Mouse (Mus musculus) embryonic facial prominence, embryonic 13.5 days (tissue): ENCODE measurements at regions not wholly inside any gene's neighbourhood (a gene's known extent, or its start where the extent isn't known, plus 50 kb on each side); places are given as distances from the start of the nearest gene placed in this dataset.
A peak's percentile ranks its signal among the peaks of the same experiment; 100 is the strongest.

Experiments
- ATAC-seq: fragments of 200-750 bp; cut with Nextera tagmentation; 2 replicates; pipeline ENCODE4 v1.8.0; 2017; ENCODE audit warnings: low read depth; ENCODE audit not compliant: insufficient number of reproducible peaks, insufficient read depth, low FRiP score, low TSS enrichment
- H3K27ac ChIP-seq: fragments of 300-500 bp; sonication (generic); 2 replicates; pipeline ENCODE4 v1.5.1; 2015; ENCODE audit warnings: moderate library complexity, mild to moderate bottlenecking, inconsistent platforms
- H3K27me3 ChIP-seq: fragments of 300-500 bp; sonication (generic); 2 replicates; pipeline ENCODE4 v1.6.1; 2015; ENCODE audit warnings: mild to moderate bottlenecking, inconsistent platforms
- H3K36me3 ChIP-seq: fragments of 300-500 bp; sonication (generic); 2 replicates; pipeline ENCODE4 v1.6.1; 2015; ENCODE audit warnings: mild to moderate bottlenecking, inconsistent platforms
- H3K4me1 ChIP-seq: fragments of 300-500 bp; sonication (generic); 2 replicates; pipeline ENCODE4 v1.6.1; 2015; ENCODE audit warnings: inconsistent platforms
- H3K4me2 ChIP-seq: fragments of 300-500 bp; sonication (generic); 2 replicates; pipeline ENCODE4 v1.6.1; 2015; ENCODE audit warnings: moderate library complexity, mild to moderate bottlenecking, inconsistent platforms
- H3K4me3 ChIP-seq: fragments of 300-500 bp; sonication (generic); 2 replicates; pipeline ENCODE4 v1.5.1; 2015; ENCODE audit warnings: mild to moderate bottlenecking, inconsistent platforms
- H3K9ac ChIP-seq: fragments of 300-500 bp; sonication (generic); 2 replicates; pipeline ENCODE4 v1.6.1; 2015; ENCODE audit warnings: mild to moderate bottlenecking, inconsistent platforms
- H3K9me3 ChIP-seq: fragments of 300-500 bp; sonication (generic); 2 replicates; pipeline ENCODE4 v1.6.1; 2016; ENCODE audit warnings: inconsistent platforms
- WGBS: fragments of 180-500 bp; shearing (Covaris S2); methylation state at CpG from one replicate; pipeline ENCODE4 v1.1.7; 2015; ENCODE audit warnings: mixed read lengths; 5-methylcytosine and 5-hydroxymethylcytosine counted together

- Histone ChIP-seq H3K4me1 (no peaks in the 10 kb centered on the region), H3K9me3 (no peaks in the 10 kb centered on the region), H3K27ac (no peak overlapping the region), H3K4me3 (no peak overlapping the region), H3K9ac (no peak overlapping the region), H3K4me2 (no peak overlapping the region), H3K36me3 (no peaks in the 10 kb centered on the region), H3K27me3 (no peaks in the 10 kb centered on the region)
- ATAC-seq: no peak
- 65% methylated on average over 7 of the region's 7 CpGs for WGBS
Observed at GRCm38 (mm10) chr6:107386094-107386678, 143.4 kb upstream of the Lrrn1 start.

GRCm38 (mm10) chr6:107389892-107390291, 139.7 kb upstream of the Lrrn1 start:
- Histone ChIP-seq H3K9me3 (no peaks in the 10 kb centered on the region), H3K4me1 (no peaks in the 10 kb centered on the region), H3K36me3 (no peaks in the 10 kb centered on the region), H3K4me3 (no peak overlapping the region), H3K4me2 (no peak overlapping the region), H3K9ac (no peak overlapping the region), H3K27ac (no peak overlapping the region), H3K27me3 (no peaks in the 10 kb centered on the region)
- ATAC-seq: 0 out of 2 replicates have a peak, but pooled peaks have one; percentile 20
- WGBS: 56% methylated on average over 3 of the region's 3 CpGs

- Histone ChIP-seq H3K4me1 (no peaks in the 10 kb centered on the region), H3K4me3 (no peak overlapping the region), H3K27ac (no peak overlapping the region), H3K36me3 (no peaks in the 10 kb centered on the region), H3K4me2 (no peak overlapping the region), H3K27me3 (no peaks in the 10 kb centered on the region), H3K9ac (no peak overlapping the region), H3K9me3 (no peaks in the 10 kb centered on the region)
- ATAC-seq: no peak
- WGBS: 80% methylated on average over 2 of the region's 2 CpGs
Observed at GRCm38 (mm10) chr6:107394611-107395010, 135.0 kb upstream of the Lrrn1 start.

GRCm38 (mm10) chr6:107415766-107416165, 113.8 kb upstream of the Lrrn1 start:
- Histone ChIP-seq H3K9me3 (no peaks in the 10 kb centered on the region), H3K27ac (no peak overlapping the region), H3K27me3 (no peaks in the 10 kb centered on the region), H3K4me2 (no peak overlapping the region), H3K36me3 (no peaks in the 10 kb centered on the region), H3K9ac (no peak overlapping the region), H3K4me3 (no peak overlapping the region), H3K4me1 (no peaks in the 10 kb centered on the region)
- ATAC-seq: no peak
- WGBS: 62% methylated on average over 4 of the region's 4 CpGs

GRCm38 (mm10) chr6:107422091-107422490, 107.5 kb upstream of the Lrrn1 start:
- Histone ChIP-seq H3K4me2 (no peak overlapping the region), H3K36me3 (no peaks in the 10 kb centered on the region), H3K27me3 (no peaks in the 10 kb centered on the region), H3K9ac (no peak overlapping the region), H3K4me3 (no peak overlapping the region), H3K4me1 (no peaks in the 10 kb centered on the region), H3K27ac (no peak overlapping the region), H3K9me3 (no peaks in the 10 kb centered on the region)
- 45% methylated on average over 3 of the region's 3 CpGs for WGBS
- no peak for ATAC-seq

- 86% methylated on average over 3 of the region's 3 CpGs for WGBS
- H3K27ac ChIP-seq: no peak overlapping the region
- H3K36me3 ChIP-seq: no peaks in the 10 kb centered on the region
Observed at GRCm38 (mm10) chr6:107426529-107426928, 103.0 kb upstream of the Lrrn1 start.

GRCm38 (mm10) chr6:107431033-107431432, 98.5 kb upstream of the Lrrn1 start:
- no peaks in the 10 kb centered on the region for H3K36me3 ChIP-seq
- H3K4me3 ChIP-seq: no peak overlapping the region
- H3K27me3 ChIP-seq: no peaks in the 10 kb centered on the region
- no peaks in the 10 kb centered on the region for H3K4me1 ChIP-seq
- no peak overlapping the region for H3K4me2 ChIP-seq
- no peak for ATAC-seq
- no peak overlapping the region for H3K27ac ChIP-seq
- 68% methylated on average over 4 of the region's 4 CpGs for WGBS
- no peaks in the 10 kb centered on the region for H3K9me3 ChIP-seq
- H3K9ac ChIP-seq: no peak overlapping the region

More at GRCm38 (mm10) chr6:107426529-107426928, 103.0 kb upstream of the Lrrn1 start:
- no peaks in the 10 kb centered on the region for H3K9me3 ChIP-seq
- H3K27me3 ChIP-seq: no peaks in the 10 kb centered on the region
- ATAC-seq: no peak
- no peak overlapping the region for H3K9ac ChIP-seq
- no peaks in the 10 kb centered on the region for H3K4me1 ChIP-seq
- no peak overlapping the region for H3K4me2 ChIP-seq
- H3K4me3 ChIP-seq: no peak overlapping the region

GRCm38 (mm10) chr6:107442058-107442457, 87.5 kb upstream of the Lrrn1 start:
- no peaks in the 10 kb centered on the region for H3K36me3 ChIP-seq
- no peaks in the 10 kb centered on the region for H3K27me3 ChIP-seq
- no peaks in the 10 kb centered on the region for H3K4me1 ChIP-seq
- H3K9ac ChIP-seq: no peak overlapping the region
- no peaks in the 10 kb centered on the region for H3K9me3 ChIP-seq
- no peak for ATAC-seq
- no peak overlapping the region for H3K4me2 ChIP-seq
- H3K27ac ChIP-seq: no peak overlapping the region
- no peak overlapping the region for H3K4me3 ChIP-seq
- WGBS: 84% methylated on average over 1 of the region's 1 CpGs

GRCm38 (mm10) chr6:107444336-107444735, 85.2 kb upstream of the Lrrn1 start:
- Histone ChIP-seq H3K27ac (no peak overlapping the region), H3K4me1 (no peaks in the 10 kb centered on the region), H3K4me3 (no peak overlapping the region), H3K36me3 (no peaks in the 10 kb centered on the region), H3K9ac (no peak overlapping the region), H3K4me2 (no peak overlapping the region), H3K9me3 (no peaks in the 10 kb centered on the region), H3K27me3 (no peaks in the 10 kb centered on the region)
- no peak for ATAC-seq
- 84% methylated on average over 3 of the region's 3 CpGs for WGBS

- ATAC-seq: no peak
- H3K9ac ChIP-seq: no peak overlapping the region
- H3K27me3 ChIP-seq: no peaks in the 10 kb centered on the region
- no peaks in the 10 kb centered on the region for H3K9me3 ChIP-seq
- H3K4me2 ChIP-seq: no peak overlapping the region
- H3K36me3 ChIP-seq: no peaks in the 10 kb centered on the region
- H3K4me1 ChIP-seq: no peaks in the 10 kb centered on the region
- no peak overlapping the region for H3K27ac ChIP-seq
- 83% methylated on average over 1 of the region's 1 CpGs for WGBS
- no peak overlapping the region for H3K4me3 ChIP-seq
Observed at GRCm38 (mm10) chr6:107459220-107459619, 70.3 kb upstream of the Lrrn1 start.

- ATAC-seq: no peak
- Histone ChIP-seq H3K27me3 (no peaks in the 10 kb centered on the region), H3K4me3 (no peak overlapping the region), H3K4me2 (no peak overlapping the region), H3K4me1 (no peaks in the 10 kb centered on the region), H3K27ac (no peak overlapping the region), H3K36me3 (no peaks in the 10 kb centered on the region), H3K9ac (no peak overlapping the region), H3K9me3 (no peaks in the 10 kb centered on the region)
- WGBS: 21% methylated on average over 2 of the region's 2 CpGs
Observed at GRCm38 (mm10) chr6:107462440-107462839, 67.1 kb upstream of the Lrrn1 start.

GRCm38 (mm10) chr6:107473395-107473794, 56.2 kb upstream of the Lrrn1 start:
- WGBS: 81% methylated on average over 2 of the region's 2 CpGs
- Histone ChIP-seq H3K36me3 (no peaks in the 10 kb centered on the region), H3K27me3 (no peaks in the 10 kb centered on the region), H3K27ac (no peak overlapping the region), H3K4me2 (no peak overlapping the region), H3K9me3 (no peaks in the 10 kb centered on the region), H3K4me1 (0 out of 2 replicates have a peak, but pooled peaks cover 2% of the 10 kb centered on the region), H3K4me3 (no peak overlapping the region), H3K9ac (no peak overlapping the region)
- ATAC-seq: no peak
